Comparison of ENCODE assay signal across 21 mouse cellular contexts in the genomic region with DNA sequence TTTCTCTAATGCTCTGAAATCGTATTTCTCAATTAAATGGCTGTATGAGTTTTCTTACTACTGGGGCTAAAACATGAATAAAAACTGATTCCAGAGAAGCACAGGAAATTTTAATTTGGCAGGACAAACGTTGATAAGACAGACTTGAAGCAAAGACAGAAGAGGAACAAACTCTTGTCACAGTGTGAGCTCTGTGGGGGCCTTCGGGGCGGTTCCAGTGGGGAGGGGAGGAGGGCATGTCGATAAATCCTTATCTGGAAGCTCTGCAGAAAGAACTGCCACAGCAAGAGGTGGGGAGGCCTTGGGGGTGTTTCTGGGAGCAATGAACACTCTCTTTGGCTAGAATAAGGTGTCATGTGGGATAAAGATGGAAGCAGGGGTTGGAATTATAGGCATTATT. TPM values are rescaled to one million over a fixed set of nuclear protein-coding genes. Genes with fewer than 3 reads are reported as not detected.
DNase-seq lines count a peak whose midpoint lies in the region; TF ChIP-seq lines count a peak whose summit lies in the region.
"Had no signal": no experiment of that assay in that cellular context is flagged by ENCODE, and none has a peak within 500 bp of the region (broad histone marks: within the 10 kb centered on the region; RNA-seq: fewer than 3 reads in every experiment).

No protein-coding gene starts in this region.

- peak; percentile 48 to 50; a peak in 2 of 4 replicates for TF ChIP-seq EP300 in MEL (IDR thresholded peaks at IDR 0.05; ENCODE audit: low read depth in 1 of 2, low read length in 2 of 2)

- no peak overlapping the region for H3K4me3 ChIP-seq in MEL (ENCODE audit: control insufficient read depth in 1 of 2, insufficient read depth in 1 of 2, low read depth in 2 of 2, low read length in 2 of 2)

- peaks cover 0 to 3% of the 10 kb centered on the region in 2 experiments; a peak in 1 of 4 replicates for H3K36me3 ChIP-seq in MEL (ENCODE audit: control insufficient read depth in 1 of 2, insufficient read depth in 2 of 2, low read length in 2 of 2)
- H3K36me3 ChIP-seq: G1E had no signal

- no peak overlapping the region for H3K9ac ChIP-seq in MEL (ENCODE audit: control insufficient read depth, low read depth, low read length, poor library complexity, severe bottlenecking)

- no peaks in the 10 kb centered on the region for H3K9me3 ChIP-seq in MEL (replicated peaks; ENCODE audit: insufficient read depth, low read length)

- TF ChIP-seq POLR2A in MEL (IDR thresholded peaks at IDR 0.05; ENCODE audit: control insufficient read depth in 1 of 2, insufficient read depth in 1 of 2, low read depth in 1 of 2, low read length in 2 of 2, poor library complexity in 1 of 2) = no peak

- H3K27me3 ChIP-seq in MEL (ENCODE audit: control insufficient read depth in 1 of 2, insufficient read depth in 2 of 2, low read length in 2 of 2) = no peaks in the 10 kb centered on the region
- H3K27me3 ChIP-seq: CH12.LX had no signal

- no peaks in the 10 kb centered on the region for H3K79me2 ChIP-seq in MEL (ENCODE audit: control insufficient read depth, insufficient read depth, low read length, poor library complexity)

- DNase-seq in MEL (ENCODE audit: low read depth, low spot score) = peak; percentile 63
- peak; percentile 40 for DNase-seq in MEL-GATA-1-ER (ENCODE audit: extremely low read depth, low read depth)
- DNase-seq in heart, postnatal 4 days = no peak
- DNase-seq in left cerebral cortex, postnatal 25 days (ENCODE audit: low spot score in 2 of 2) = no peak
- DNase-seq: adrenal gland, adult 2 months; adrenal gland, adult 8-10 months; adrenal gland, postnatal 10 days; adrenal gland, postnatal 14 days; adrenal gland, postnatal 25 days; adrenal gland, postnatal 36 days; B cell, adult 2 months; cerebellum, adult 11 months; cerebellum, adult 11-12 months; cerebellum, adult 18-20 months; cerebellum, adult 2 months; cerebellum, adult 8-10 months had no signal

- no peak overlapping the region for H3K27ac ChIP-seq in MEL (ENCODE audit: control insufficient read depth, low read depth, low read length)

- intact Hi-C loops in left cerebral cortex, postnatal 25 days (cut with DNase I) = no loop called here

- peaks cover 4 to 5% of the 10 kb centered on the region in 2 experiments; a peak in 3 of 4 replicates for H3K4me1 ChIP-seq in MEL (ENCODE audit: control insufficient read depth in 1 of 2, insufficient read depth in 2 of 2, low read length in 2 of 2)

- TF ChIP-seq CTCF in MEL (IDR thresholded peaks at IDR 0.05 in 2 of 3, conservative IDR thresholded peaks at IDR 0.05 in 1 of 3; ENCODE audit: control insufficient read depth in 1 of 3, insufficient read depth in 1 of 3, low read depth in 2 of 3, low read length in 3 of 3, poor library complexity in 1 of 3, severe bottlenecking in 1 of 3) = no peak

- TF ChIP-seq RAD21 in MEL (IDR thresholded peaks at IDR 0.05; ENCODE audit: low read depth, low read length) = no peak

TF ChIP-seq in MEL, 35 proteins besides CTCF, POLR2A, EP300 and RAD21:
- peak; percentile 79 for TF ChIP-seq MAZ (IDR thresholded peaks at IDR 0.05; ENCODE audit: low read depth, low read length)
- TF ChIP-seq TCF12 (IDR thresholded peaks at IDR 0.05; ENCODE audit: low read depth, low read length) = peak; percentile 43; the same call in 1 of the 2 replicates
- TF ChIP-seq TAL1 (IDR thresholded peaks at IDR 0.05; ENCODE audit: low read length) = no peak
- TF ChIP-seq HCFC1 (IDR thresholded peaks at IDR 0.05; ENCODE audit: low read depth, low read length) = no peak
- TF ChIP-seq ELF1 (IDR thresholded peaks at IDR 0.05; ENCODE audit: low read depth, low read length) = no peak
- TF ChIP-seq KAT2A (conservative IDR thresholded peaks at IDR 0.05; ENCODE audit: low read depth, low read length) = no peak
- no peak for TF ChIP-seq MAX (IDR thresholded peaks at IDR 0.05; ENCODE audit: low read length)

RNA-seq across cellular contexts. Expression of gene Dmrt2, which starts 50.4 kb away (rescaled TPM):
- total RNA-seq in MEL (2012; rRNA removed) = not detected in 2 replicates
- polyA plus RNA-seq in MEL (2012; ENCODE audit: insufficient read depth in 1 of 2, insufficient read length in 2 of 2, low read depth in 1 of 2, low replicate concordance in 2 of 2, missing spikeins in 1 of 2) = not detected
- not detected for total RNA-seq in heart, postnatal 4 days (2021)
- total RNA-seq in left cerebral cortex, postnatal 25 days (2021) = 1 to 10 TPM; 1.1 to 1.5 TPM
- total RNA-seq: CH12.LX, G1E had no signal
- polyA plus RNA-seq: activated CD4-positive, CD25-positive, alpha-beta regulatory T cell, adult 4 months; CD4-positive, CD25-positive, alpha-beta regulatory T cell, adult 4 months; cerebellum, adult 2 months; G1E; Patski had no signal

Comparison
In these comparisons a context has a peak if more than half of its experiments do, and no peak if none do; other contexts are left out.
1. DNase-seq: peak in MEL (single experiment) and MEL-GATA-1-ER (single experiment); none in heart, postnatal 4 days (single experiment) and left cerebral cortex, postnatal 25 days (0 of 2).